Mouse (Mus musculus) spleen, embryonic (tissue): ENCODE data around the gene Notch1.

Experiments used
- CTCF ChIA-PET: fragments of 350-600 bp; sonication (Branson Sonifier 250); formaldehyde crosslinking; loops from one replicate; lab custom pipeline; 2022; lab: Charles Lee

Gene Notch1

DNA sequence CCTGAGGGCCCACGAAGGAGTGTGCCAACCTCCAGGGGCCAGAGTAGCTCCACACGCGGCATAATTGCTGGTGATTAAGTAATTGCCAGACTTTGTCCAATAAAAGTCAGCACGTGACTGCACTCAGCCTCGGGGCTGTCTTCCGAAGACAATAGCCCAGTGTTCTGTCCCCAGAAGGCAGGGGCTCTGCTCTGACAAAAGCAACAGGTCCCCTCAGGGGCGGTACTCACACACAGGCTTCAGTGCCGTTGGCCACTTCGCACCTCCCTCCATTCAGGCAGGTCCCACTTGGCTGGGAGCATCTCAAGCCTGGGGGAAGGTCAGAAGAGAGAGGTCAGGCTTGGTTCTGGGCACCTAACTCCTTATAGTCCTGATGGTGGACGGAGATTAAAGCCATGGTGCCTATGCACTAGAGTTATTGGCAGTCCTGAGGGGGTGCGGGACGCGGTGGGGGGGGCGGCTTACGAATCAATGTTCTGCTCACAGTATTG is 14.8 kb downstream of the Notch1 start:
- CTCF ChIA-PET: no interaction called here

- CTCF ChIA-PET: no interaction called here
These were observed 15.7 kb downstream of the Notch1 start for GRCm38 (mm10) chr2:26500599-26501370.

DNA sequence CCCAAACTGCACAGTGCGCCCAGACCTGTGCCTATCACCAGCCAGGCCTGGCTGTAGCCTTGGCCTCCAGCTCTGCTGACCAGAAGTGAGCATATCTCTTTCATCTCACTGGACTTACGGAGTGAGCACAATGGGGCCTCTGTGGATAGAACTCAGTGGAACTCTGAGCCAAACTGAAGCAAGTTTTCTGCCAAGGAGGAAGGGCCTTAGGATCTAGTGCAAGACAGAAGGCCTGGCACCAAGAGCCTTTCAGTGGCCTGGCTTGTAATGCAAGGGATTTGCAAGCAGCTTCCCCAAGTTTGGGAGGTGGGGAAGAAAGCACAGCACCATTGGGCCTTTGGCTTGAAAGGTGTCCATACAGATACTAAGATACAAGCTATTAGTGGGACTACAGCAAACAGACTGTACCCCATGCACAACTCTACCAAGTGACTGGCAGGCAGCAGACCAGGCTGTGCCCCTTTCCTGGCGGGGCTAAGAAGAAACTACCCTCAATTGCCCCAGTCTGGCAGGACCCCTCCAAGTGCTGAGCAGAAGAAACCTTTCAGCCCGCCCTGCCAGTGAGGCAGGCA is 16.4 kb downstream of the Notch1 start:
- CTCF ChIA-PET: no interaction called here

DNA sequence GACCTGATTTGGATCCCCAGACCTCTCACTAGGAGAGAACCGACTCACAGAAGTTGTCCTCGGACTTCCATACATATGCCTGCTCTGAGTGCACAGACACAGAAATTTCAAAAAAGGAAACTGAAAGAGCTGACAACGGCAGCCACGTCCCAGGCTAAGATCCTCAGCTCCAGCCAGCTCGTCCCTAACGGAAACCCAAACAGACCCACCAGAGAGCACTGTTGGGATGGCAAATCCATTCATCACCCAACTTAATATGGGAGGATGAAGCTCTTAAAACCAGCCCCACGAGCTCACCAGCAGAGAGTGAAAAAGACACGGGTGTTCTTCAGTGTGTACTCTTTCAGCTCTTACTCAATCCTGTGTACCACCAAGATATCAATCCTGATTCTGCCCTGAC is 17.8 kb downstream of the Notch1 start:
- CTCF ChIA-PET: no interaction called here

DNA sequence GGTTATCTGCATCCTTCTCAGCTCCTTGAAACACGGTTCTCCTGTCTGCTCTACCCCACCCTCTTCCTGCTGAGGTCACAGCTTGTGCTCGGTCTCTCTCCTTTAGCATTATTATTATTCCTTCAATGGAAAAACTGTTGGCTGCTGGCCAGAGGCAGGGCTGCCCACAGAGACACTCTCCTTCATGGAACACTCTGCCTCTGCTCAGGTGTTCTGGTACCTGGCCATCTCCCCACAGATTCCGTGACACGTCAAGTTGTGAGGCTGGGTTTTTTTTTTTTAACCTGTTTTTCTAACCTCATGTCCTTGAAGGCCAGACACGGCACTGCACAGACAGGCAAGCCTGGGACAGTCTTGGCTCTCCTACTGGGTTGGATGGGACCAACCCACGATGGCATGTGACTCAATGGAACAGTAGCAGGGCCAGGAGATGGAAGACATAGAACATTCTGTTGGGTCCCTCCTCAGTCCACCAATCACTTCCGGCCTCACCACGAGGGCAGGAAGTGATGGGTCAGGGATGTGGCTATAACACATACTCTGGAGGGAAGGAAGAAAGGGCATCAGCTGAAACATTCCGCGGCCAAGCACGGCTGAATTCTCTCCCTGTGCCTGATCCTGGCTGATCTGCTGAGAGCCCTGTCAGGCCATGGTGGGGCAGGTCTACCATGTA is 18.5 kb downstream of the Notch1 start:
- CTCF ChIA-PET: no interaction called here

GRCm38 (mm10) chr2:26496451-26496850 is 20.0 kb downstream of the Notch1 start:
- CTCF ChIA-PET: no interaction called here

- CTCF ChIA-PET: no interaction called here
These were observed 20.8 kb downstream of the Notch1 start for GRCm38 (mm10) chr2:26495701-26496100.

GRCm38 (mm10) chr2:26494991-26495390 is 21.5 kb downstream of the Notch1 start:
- CTCF ChIA-PET: no interaction called here

- CTCF ChIA-PET: no interaction called here
These were observed 22.1 kb downstream of the Notch1 start for GRCm38 (mm10) chr2:26494396-26494795.

GRCm38 (mm10) chr2:26493021-26493781 is 23.3 kb downstream of the Notch1 start:
- CTCF ChIA-PET: interaction anchor here (0.6 kb wide), 1 partner anchor 42 kb away, joined by 4 read pairs; no protein-coding TSS in a partner anchor

DNA sequence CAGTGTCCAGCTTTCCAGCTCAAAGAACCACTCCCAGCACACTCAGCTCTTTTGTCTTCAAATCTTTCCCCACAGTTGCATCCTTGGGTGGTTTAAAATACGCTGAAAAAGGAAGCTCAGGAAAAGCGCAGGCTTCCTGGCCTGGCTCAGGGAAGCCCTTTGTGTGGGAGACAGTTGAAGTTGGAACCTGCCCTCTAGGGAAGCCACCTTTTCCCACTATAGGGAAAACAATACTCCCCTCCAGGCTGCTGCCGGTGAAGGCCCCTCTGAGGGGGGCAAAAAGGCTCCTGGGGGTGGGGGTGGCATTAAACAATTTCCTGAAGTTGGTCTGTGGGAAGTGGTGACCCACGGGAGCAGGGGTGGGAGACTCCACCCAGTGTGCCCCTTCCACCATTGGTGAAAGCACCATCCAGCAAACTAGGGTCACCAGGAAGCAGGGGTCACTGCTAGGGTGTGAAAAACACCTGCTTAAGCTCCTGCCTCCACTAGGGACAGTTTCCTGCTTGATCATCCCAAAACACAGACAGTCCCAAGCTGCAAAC is 25.6 kb downstream of the Notch1 start:
- CTCF ChIA-PET: no interaction called here

- CTCF ChIA-PET: no interaction called here
These were observed 27.8 kb downstream of the Notch1 start for GRCm38 (mm10) chr2:26488535-26489135.

GRCm38 (mm10) chr2:26487322-26488021 is 29.0 kb downstream of the Notch1 start:
- CTCF ChIA-PET: no interaction called here

DNA sequence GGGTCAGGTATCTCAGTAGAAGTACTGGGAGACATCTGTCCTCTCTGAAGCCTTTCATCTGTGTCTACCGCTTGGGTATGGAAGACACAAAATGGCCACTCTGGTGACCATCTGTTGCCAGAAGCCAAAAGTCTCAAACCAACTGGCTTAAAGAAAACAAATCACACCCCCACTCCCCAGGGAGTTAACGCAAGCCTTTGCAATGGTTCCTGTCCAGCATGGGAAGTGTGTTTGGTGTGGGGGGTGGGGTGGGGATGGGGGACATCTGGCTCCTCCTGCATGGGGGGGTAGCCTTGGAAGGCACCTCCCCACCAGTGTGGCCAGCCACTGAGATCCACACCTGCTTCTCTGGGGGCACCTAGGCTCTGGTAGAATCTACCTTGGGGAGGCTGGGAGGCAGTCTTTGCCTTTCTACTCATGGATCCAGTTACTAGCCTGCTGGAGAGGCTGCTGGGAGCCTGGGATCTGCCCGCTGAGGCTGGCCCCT is 29.6 kb downstream of the Notch1 start:
- CTCF ChIA-PET: no interaction called here

DNA sequence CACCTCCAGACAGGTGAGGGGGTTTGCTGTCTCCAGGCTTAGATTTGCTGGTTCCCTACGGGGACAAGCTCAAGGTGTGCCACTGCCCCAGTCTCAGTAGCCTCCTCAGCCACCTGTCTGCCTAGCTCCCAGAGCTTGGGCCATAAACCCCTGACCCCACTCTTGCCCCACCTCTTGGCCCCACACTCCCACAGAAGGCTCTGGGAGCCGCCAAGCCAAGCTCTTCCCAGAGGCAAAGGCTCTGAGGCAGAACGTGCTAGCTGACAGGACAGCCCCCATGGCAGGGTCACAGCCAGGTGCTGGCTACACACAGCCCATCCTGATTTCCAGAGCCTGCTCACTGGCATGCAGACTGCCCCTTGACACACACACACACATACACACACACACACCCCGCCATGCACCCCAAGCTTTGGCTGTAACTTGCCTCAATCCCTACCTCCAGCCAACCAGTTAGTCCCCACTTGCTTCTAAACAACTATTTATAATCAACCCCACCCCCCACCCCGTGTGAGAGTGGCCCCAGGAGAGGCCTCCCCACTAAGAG is 30.1 kb downstream of the Notch1 start:
- CTCF ChIA-PET: no interaction called here

DNA sequence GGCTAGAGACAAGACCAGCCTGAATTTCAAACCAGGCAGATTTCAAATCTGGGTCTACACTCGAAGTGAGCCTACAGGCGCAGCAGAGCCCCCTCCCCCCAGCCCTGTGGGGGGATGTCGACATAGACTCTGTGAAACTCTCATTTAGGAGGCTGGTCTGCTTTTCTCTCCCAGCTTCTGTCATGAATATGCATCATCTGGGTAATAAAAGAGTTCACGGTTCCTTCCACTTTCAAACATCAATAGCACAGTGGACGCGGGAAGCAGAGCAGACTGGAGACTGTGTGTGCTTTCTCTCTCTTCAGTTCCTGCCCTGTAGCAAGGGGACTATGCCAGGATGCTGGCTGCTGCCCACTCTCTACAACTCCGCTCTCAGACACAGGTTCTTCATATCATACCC is 30.8 kb downstream of the Notch1 start:
- CTCF ChIA-PET: no interaction called here

GRCm38 (mm10) chr2:26485278-26485677 is 31.2 kb downstream of the Notch1 start:
- CTCF ChIA-PET: no interaction called here

- CTCF ChIA-PET: no interaction called here
These were observed 32.3 kb downstream of the Notch1 start for GRCm38 (mm10) chr2:26484169-26484568.

- CTCF ChIA-PET: interaction anchor here (0.6 kb wide), 1 partner anchor 104 kb away, joined by 19 read pairs; no protein-coding TSS in a partner anchor
These were observed 33.1 kb downstream of the Notch1 start for GRCm38 (mm10) chr2:26483230-26483869.
